Mouse (Mus musculus) retina, postnatal 1 day (tissue): ENCODE measurements at regions not wholly inside any gene's neighbourhood (a gene's known extent, or its start where the extent isn't known, plus 50 kb on each side); places are given as distances from the start of the nearest gene placed in this dataset.
"Not testable (repeated sequence)": the region's sequence is repeated elsewhere in the genome, so short reads cannot be mapped to it uniquely, and the experiment has no call there.

Source experiments
- DNase-seq: peaks from one replicate; pipeline ENCODE4 v3.0.0-alpha.2; 2012

DNA sequence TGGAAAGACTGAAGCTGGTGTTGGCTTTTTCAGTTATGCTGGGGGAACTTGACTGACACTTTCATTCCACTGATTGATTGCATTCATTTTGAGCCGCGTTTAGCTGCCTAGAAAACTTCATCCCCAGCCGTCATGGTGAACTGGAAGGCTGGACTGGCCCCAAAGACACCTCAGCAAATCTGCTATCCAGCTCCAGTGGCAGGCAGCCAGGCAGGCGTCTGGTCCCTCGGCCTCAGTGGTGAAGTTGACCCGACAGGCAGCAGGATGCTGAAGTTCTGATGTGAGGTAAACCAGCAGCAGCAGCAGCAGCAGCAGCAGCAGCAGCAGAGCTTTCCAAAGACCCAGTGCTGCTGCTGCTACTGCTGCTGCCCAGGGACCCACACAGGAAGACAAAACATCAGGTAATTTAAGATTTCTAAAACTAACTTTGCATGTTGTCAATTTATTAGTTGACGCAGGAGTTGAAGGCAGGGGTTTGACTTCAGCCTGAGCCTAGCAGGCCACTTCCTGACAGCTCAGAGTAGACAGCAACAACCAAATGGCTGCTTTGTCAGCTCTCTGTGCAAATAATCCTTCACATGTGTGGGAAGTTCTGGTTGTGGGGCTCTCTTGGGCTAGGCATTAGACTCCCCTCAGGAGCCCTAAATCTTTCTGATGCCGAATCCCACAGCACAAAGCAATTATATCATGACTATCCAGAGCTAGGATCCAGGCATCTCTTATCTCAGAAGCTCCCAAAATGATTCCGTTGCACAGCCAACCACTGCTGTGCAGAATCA is 200.4 kb upstream of the Nhs start:
- no peak for DNase-seq

DNA sequence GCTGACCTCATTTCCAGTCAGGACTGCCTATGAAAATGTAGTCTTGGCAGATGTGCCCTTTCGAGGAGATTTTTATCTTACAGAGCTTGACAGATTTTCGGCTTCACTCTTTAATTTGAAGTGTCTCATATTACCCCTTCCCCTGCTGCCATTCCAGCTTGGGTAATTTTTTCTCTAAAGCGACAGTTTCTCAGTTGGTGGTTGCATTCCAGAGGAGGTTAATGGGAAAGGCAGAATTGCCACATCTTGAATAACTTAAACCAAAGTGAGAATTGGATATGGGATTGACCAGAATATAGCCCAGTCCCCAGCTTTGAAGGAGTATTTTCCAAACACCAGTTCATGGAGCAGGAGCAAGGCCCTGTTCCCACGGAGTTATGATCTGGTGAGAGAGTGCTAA is 188.8 kb upstream of the Nhs start:
- no peak for DNase-seq

DNA sequence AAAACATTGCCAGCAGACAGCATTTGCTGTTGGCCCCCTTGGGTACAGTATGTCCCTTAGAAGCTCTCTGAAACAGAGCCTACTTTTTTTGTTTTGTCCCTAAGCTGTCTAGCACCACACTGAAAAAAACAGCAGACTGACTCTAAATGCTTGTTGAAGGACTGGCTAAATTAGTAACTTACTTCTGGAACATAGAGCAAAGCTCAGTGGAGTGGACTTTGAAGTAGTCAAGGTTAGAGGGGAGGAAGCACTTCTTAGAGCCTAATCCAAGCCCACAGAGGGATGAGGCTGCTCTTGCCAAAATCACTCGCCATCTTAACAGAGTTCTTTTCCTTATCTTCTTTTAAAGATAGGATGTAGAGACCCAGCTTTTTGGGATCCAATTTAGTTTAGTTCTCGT is 188.4 kb upstream of the Nhs start:
- no peak for DNase-seq

DNA sequence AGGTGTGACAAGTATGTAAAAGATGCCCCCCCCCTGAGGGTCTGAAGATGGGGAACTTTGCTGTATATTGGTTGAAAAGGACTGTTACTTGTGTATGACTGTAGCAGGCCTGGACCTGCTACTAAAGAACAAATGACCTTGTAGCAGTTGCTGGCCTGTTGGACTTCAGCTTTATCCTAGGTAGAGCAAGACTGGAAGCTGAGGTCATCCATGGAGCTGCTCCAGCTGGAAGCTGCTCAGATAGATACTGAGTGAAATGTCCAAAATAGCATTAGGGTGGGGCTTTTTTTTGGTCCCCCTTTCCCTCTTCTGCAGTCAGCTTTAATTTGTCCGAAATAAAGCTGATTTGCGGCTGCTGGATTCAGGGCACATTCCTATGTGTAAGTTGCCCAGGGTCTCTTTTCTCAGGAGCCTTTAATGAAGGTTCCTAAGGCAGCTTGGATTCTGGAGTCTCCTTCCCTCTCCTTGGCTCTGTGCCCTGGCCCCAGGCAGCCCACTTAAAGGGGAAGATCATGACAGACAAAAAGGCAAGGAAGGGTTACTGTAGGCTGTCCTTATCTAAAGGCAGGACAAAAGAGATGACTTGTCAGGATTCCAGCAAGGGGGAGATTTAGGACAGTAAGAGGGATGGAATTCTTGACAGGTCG is 186.1 kb upstream of the Nhs start:
- DNase-seq: peak; percentile 3

DNA sequence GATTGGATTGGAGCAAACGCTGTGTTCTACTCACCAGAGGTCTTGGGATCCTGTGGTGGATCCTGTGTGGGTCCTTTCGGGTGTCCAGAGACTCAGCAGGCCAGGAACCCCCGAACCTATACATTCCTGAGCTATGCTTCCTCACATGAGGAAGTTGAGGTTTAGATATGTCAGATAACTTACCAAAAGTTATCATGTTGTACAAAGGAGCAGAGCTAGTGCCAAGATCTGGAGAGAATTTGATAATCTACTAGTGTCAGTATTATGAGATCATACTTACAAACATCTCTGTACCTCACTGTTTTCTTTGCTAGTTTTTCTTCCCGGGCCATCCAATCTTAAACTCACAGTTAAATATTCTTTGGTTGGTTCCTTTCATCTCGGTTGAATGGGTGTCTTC is 172.6 kb upstream of the Nhs start:
- DNase-seq: no peak

DNA sequence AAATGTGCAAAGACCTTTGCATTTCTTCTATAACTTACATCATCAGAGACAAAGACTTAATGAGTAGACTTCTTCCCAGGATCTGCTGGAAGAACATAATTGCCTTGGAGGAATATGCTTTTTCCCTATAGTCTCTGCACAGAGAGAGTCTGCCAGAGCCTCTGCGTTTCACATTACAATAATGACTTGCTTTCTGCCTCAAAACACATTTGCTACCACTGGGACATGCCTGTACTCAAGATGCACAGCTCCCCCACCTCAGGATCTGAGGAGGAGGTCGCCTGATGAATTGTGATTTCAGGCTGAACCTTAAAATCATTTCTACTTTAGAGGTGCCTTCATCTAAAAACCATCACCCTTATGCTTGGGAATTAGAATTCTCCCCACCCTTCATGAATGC is 148.1 kb upstream of the Nhs start:
- DNase-seq: no peak

DNA sequence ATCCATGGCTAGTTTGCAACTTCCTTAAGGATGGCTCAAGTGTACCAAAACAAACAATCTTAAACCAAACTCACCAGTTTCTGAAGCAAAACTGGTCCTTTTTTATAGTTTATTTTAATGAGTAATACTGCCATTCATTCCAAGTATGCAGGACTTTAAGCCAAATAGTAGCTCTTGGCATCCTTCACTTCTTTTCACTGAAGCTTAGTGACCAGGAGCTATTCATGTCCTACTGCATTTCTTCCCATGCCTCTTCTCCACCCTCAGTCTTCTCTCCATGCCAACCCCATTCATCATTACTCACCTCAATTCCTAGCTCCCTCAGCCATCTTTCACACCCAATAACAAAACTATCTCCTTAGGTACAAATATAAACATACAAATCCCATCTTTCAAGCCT is 144.6 kb upstream of the Nhs start:
- no peak for DNase-seq

DNA sequence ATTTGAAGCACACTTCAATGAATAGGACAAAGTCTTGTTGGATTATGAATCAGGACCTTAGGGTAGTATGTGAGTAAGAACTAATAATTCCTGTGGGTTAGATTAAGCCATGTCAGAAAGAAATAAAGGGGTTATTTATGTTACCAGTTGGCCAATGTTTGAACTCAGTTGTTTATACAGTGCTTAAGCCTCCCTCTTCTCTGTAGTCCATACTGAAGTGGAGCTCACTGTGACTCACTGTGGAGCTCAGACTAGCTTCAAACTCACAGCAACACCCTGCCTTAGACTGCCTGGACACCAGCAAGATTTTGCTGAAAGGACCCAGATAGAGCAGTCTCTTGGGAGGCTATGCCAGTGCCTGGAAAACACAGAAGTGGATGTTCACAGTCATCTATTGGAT is 143.3 kb upstream of the Nhs start:
- no peak for DNase-seq

DNA sequence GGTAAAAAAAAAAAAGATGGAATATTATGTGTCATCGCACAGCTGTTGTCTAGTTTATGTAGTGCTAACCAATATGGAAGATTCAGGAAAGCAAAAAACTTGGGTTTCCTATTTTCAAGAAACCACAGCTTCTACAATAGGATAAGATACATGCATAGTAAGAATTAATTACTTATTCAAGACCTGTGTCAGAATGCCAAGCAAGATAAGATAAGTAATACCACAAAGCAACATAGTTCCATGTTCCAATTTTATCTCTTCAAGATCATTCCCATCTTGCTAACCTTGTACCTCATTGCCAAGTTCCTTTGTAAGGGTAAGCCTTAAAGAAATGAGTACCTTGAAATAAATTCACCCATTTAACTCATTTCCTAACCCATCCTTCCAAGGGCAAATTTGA is 131.7 kb upstream of the Nhs start:
- DNase-seq: no peak

DNA sequence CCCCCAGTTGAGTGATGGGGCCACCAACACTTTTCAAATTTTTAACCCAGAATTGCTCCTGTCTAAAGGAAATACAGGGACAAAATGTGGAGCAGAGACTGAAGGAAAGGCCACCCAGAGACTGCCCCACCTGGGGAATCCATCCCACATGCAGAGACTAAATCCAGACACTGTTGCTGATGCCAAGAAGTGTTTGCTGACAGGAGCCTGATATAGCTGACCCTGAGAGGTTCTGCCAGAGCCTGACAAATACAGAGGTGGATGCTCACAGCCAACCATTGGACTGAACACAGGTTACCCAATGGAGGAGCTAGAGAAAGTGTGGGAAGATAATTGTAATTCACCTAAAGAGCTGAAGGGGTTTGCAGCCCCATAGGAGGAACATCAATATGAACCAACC is 126.6 kb upstream of the Nhs start:
- not testable (repeated sequence) for DNase-seq

DNA sequence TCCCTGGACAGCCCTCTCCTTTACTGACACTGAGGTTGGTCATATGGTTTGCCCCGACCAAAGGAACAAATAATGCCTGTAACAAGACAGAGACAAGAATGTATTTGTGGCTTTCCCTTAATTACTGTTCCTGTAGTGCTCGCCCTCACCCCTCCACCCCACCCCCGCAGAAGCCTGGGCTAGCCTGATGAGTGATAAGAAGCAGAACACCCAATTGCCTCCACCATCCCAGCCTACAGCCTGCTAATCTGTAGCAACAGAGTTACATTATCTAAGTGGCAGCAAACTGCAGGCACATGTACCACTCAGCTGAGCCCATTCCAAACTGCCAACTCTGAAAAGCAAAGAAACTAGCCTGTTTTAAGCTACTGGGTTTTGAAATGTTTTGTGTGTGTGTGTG is 124.7 kb upstream of the Nhs start:
- DNase-seq: no peak

DNA sequence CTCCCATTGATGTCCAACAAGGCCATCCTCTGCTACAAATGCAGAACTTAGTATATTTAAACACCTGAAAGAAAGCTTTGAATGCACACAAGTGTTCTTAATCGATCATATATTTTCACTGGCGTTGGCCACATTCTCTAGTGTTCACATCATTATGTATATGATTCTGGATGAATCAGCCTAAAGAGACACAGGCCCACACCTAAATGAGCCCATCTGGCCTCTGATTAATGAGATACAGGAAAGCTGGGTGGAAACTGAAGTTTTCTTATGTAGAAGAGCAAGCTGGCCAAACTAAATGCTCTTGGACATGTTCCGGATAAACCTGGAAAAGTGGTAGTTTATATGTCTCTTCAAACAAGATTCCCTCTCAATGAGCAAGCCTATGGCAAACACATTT is 123.2 kb upstream of the Nhs start:
- no peak for DNase-seq

DNA sequence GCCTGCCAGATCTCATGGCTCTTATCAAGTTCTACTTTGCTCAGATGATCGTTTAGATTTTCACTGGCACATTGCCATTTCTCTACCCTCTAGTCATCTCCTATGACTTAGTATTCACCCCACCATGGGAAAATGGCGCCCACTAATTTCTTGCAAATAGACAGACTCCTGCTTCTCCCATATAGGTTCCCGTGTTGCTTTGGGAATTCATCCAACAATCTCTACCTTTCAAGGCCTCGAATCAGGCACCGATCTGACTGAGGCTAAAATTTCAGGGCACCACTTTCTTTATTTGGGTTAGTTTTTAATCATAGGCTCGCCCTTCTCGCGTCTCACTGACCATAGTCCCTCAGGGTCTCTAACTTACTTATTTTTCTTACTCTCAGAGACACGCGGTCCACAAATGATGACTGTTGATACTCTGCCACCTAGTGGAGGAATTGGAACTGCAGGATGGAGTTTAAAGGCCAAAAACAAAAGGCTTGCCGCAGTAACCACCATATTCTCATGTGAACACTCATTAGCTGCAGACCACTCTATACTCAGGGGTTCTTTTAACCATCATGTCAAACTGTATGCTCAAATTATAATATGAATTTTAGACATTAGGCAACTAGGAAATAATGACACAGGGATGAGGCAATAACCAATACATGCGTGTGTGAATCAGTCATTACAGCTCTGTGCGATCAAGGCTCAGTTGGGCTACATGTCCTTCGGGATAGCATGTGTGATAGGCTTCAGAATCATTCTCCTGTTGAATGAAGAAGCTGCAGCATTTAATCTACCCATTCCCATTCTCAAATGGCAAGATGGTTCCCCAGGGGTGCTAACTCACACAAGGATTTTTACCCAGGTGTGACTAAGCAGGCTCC is 119.5 kb upstream of the Nhs start:
- peak; percentile 82 for DNase-seq

DNA sequence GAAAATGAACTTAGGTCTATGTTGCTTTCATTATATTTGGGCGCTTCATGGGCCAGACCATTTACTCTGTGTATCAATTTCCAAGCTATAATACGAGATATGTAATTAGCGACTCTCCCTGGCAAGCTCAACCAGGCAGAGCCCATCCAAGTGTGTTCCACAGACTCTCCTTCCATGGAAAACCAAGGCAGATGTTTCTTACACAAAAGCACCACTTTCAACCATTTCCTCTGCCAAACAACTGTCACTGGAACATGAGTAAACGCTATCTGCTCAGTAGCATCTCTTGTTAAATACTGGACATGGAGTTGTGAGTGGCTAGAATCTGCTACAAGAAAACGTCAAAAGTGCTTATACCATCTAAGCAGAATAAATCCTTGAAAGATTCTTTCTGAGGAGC is 115.1 kb upstream of the Nhs start:
- no peak for DNase-seq

DNA sequence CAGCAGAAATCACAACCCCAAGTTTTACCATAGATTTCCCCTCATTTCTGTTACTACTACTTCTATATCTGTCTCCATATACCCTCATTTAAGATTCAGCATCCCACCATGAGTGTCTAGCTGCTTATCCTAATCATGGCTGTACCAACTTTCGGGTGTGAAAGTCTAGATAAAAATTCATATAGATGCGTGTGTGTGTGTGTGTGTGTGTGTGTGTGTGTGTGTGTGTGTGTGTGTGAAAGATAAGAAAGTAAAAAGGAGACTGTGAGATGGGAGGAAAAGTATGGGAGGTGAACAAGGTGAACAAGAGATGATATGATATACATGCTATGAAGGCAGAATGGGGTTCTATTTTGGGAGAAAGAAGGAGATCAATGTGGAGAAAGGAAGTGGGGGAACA is 111.7 kb upstream of the Nhs start:
- no peak for DNase-seq

DNA sequence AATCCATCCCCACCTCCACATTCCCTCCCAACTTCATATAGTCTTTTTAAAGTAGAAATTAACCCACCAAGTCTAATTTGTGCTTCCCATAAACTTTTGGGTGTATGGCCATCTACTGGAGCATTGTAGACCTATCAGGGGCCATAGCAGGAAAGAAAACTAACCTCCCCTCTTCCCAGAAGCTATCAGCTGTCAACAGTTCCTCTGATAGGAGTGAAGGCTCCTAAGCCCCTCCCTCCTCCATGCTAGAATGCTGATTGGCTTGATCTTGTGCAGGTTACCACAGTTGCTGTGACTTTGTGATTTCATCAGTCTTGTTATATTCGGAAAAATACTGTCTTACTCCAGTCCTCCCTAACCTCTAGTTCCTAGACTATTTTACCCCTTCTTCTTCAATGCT is 109.4 kb upstream of the Nhs start:
- no peak for DNase-seq

DNA sequence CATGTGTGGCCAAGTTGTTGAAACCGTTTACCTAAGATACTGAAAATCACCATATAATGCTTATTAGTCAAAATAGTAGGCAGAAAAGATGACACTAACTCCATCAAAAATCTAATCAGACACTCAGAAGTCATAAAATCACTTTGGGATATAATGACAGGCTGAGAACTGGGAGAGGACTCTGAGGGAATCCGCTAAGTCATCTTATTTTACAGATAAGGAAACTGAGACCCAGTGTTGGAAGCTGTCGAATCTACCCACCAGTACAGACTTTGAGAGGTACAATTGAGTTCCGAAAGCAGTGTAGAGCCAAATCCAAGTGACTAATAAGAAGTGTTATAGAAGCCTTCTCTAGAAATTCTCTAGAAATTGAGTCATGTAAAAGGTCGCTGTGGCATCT is 108.6 kb upstream of the Nhs start:
- DNase-seq: no peak

DNA sequence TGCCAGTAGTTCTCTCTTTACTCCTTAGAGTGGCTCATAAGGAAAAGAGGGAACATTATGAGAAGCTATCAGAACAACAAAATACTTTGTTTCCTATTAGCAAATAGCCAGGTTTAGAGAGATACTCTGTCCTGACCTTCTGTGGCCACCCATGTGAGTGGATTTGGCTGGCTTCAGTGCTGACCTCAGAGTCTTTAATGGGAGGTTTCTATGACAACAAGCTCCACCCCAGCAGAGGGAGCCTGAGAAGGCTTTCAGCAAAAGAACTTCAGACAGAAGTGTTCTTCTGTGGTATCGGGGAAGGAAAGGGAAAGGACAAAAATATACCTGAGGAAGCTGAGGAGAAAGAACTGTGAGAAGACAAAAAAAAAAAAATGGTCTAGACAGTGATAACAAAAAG is 108.1 kb upstream of the Nhs start:
- DNase-seq: peak; percentile 87

DNA sequence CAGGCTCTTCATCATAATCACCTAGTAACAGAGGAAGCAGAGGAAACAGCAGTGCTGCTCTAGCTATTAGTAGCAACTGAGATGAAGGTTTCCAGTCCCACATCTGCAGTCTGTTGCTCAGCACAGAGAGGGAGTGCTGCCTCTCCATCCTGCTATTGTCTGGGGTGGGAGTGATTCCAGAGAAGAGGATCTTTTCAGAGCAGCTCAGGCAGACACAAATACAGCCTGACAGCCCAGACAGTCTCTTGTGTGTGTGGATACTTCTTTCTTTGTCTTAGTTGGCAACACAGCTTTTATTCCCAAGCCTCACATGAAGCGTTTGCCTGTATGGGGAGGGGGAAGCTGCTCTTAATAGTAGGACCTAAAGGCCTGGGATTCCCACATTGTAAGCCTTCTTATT is 107.2 kb upstream of the Nhs start:
- peak; percentile 93 for DNase-seq

DNA sequence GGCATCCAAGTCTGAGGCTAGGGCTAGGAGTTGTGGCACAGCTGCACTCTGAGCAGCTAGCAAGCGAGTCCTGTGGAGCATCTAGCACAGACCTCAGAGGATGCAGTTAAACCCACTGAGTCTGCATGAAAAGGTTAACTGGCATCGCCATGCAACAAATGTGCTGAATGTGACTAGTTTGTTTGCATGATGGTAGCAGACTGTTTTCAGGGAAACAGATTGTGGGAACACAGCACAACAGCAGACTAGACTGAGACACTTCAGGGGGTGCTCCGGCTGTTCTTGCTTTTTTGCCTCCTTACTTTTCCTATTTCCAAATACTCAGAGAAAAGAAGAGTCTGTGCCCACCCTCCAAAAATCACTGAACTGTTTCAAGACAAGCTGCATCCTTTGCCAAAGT is 97.9 kb upstream of the Nhs start:
- no peak for DNase-seq

DNA sequence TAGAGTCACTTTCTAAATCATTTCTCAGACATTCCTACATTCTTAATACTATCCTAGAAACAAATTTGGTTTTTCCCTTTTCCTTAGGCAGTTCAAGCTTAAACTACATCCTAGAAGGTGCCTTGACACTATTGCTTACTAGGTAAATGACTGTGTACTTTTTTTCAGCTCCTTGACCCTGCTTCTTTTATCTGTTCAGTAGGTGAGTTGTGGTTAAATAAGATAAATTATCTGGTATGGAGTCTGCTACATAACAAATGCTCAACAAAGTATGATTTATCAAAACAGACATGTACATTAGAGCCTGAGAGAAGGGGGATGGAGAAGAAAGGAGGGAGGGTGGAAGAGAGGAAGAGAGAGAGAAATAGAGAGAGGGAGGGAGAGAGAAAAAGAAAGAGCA is 96.3 kb upstream of the Nhs start:
- no peak for DNase-seq

DNA sequence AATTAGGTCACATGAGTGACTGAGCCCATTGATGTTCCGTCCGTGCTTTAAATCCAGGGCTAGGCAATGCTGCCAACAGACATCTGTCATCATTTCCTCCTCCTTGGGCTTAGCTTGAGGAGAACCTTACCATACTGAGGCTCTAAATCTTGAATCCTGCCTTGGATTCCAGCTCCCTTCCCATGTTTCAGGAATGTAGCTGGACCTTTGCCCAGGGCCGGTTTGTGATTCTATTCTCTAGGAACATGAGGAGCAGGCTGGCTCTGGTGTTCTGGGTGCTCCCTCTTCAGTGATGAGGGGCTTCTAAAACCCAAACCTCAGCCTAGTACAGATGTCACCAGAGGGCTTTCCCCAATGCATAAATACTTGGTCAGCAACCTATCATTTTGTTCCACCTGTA is 81.8 kb upstream of the Nhs start:
- DNase-seq: peak; percentile 51

DNA sequence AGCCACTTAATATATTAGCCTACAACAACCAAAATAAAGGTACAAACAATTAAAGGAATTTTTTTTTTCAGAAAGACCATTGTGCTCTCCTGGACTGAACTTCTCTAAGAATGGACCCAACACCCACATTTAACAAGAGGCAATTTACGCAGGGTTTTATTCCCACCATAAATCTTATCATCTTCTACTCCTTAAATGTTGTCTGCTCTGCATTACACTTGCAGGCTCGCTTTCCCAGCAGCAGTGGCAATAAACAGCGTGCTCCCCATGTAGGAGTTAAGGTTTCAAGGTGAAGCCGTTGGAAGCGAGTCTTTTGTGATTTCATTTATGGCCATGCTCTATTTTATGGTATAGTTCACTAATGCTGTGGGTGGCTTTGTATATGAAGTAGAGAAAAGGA is 76.0 kb upstream of the Nhs start:
- DNase-seq: no peak

DNA sequence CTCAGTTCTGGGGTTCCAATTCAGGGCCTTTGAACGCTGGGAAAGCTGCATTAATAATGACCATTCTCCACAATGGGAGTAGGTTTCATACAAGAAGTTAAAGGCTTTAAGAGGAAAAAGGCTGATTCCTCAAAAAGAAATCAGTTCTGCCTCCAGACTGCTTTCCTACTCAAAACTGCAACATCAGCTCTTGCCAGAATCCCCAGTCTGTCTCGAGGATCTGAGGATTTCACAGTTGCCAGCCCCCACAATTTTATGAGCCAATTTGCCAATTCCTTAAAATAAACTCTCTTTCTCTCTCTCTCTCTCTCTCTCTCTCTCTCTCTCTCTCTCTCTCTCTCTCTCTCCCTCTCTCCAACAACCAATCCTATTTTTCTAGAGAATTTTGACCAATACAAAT is 51.3 kb upstream of the Nhs start:
- no peak for DNase-seq
